Mouse (Mus musculus) midbrain, embryonic 11.5 days (tissue): ENCODE results near the gene Vmn2r105. TPM values are rescaled to one million over a fixed set of nuclear protein-coding genes. Genes with fewer than 3 reads are reported as not detected.

Experiments
- ATAC-seq: fragments of 200-750 bp; cut with Nextera tagmentation; 2 replicates; pipeline ENCODE4 v1.8.0; 2017; ENCODE audit warnings: moderate TSS enrichment, moderate library complexity; ENCODE audit not compliant: low FRiP score
- DNase-seq: peaks from one replicate; pipeline ENCODE4 v3.0.0; 2015; ENCODE audit warnings: low spot score; ENCODE audit errors: missing footprints
- H3K27ac ChIP-seq: fragments of 300-500 bp; sonication (generic); 2 replicates; pipeline ENCODE4 v1.5.1; 2014; ENCODE audit warnings: low read depth, low read length
- H3K27me3 ChIP-seq: fragments of 300-500 bp; sonication (generic); 2 replicates; pipeline ENCODE4 v1.6.1; 2014; ENCODE audit warnings: mild to moderate bottlenecking, low read length, moderate library complexity, mixed read lengths; ENCODE audit not compliant: control insufficient read depth, insufficient read depth
- H3K36me3 ChIP-seq: fragments of 300-500 bp; sonication (generic); 2 replicates; pipeline ENCODE4 v1.6.1; 2014; ENCODE audit warnings: mild to moderate bottlenecking, low read length, moderate library complexity, mixed read lengths; ENCODE audit not compliant: control insufficient read depth, insufficient read depth
- H3K4me1 ChIP-seq: fragments of 300-500 bp; sonication (generic); 2 replicates; pipeline ENCODE4 v1.6.1; 2014; ENCODE audit warnings: low read length; ENCODE audit not compliant: control insufficient read depth, insufficient read depth
- H3K4me2 ChIP-seq: fragments of 300-500 bp; sonication (generic); 2 replicates; pipeline ENCODE4 v1.6.1; 2014; ENCODE audit warnings: mild to moderate bottlenecking, moderate library complexity
- H3K4me3 ChIP-seq: fragments of 300-500 bp; sonication (generic); 2 replicates; pipeline ENCODE4 v1.5.1; 2014; ENCODE audit warnings: low read depth, low read length
- H3K9ac ChIP-seq: fragments of 300-500 bp; sonication (generic); 2 replicates; pipeline ENCODE4 v1.6.1; 2014; ENCODE audit warnings: low read length
- H3K9me3 ChIP-seq: fragments of 300-500 bp; sonication (generic); 2 replicates; pipeline ENCODE4 v1.6.1; 2016; ENCODE audit warnings: low read length; ENCODE audit not compliant: control insufficient read depth
- WGBS: fragments of 180-500 bp; shearing (Covaris S2); extraction: QIAGEN DNeasy Blood & Tissue Kit; methylation state at CpG from one replicate; pipeline ENCODE4 v1.1.7; 2014; 5-methylcytosine and 5-hydroxymethylcytosine counted together
- polyA plus RNA-seq: library from polyadenylated mRNA; unstranded; fragments of >200 nt; fragmentation: Nextera tagmentation; extraction: Ambion mirVana; gene quantifications from 2 replicates; pipeline ENCODE4 v1.2.1, GENCODE M21; 2014

Vmn2r105 gene
- polyA plus RNA-seq = not detected in 2 replicates

GRCm38 (mm10) chr17:20234952-20235351 lies at the start of gene Vmn2r105:
Gene Vmn2r105, minus strand, starts transcription at chr17:20235052.
- ATAC-seq (no peak), DNase-seq (no peak)
- Histone ChIP-seq H3K36me3 (no peaks in the 10 kb centered on the region), H3K9ac (no peak within 1 kb of the TSS), H3K27ac (no peak within 1 kb of the TSS), H3K9me3 (no peaks in the 10 kb centered on the region; the same call in 1 of the 2 replicates), H3K27me3 (no peaks in the 10 kb centered on the region), H3K4me1 (no peaks in the 10 kb centered on the region), H3K4me3 (no peak within 1 kb of the TSS), H3K4me2 (no peak within 1 kb of the TSS)
- 81% methylated on average over 2 of the region's 2 CpGs for WGBS

GRCm38 (mm10) chr17:20255522-20255921 lies 20.7 kb upstream of the Vmn2r105 start:
- H3K9ac ChIP-seq = no peak overlapping the region
- H3K4me2 ChIP-seq = no peak overlapping the region
- no peaks in the 10 kb centered on the region for H3K4me1 ChIP-seq
- DNase-seq = no peak
- no peak for ATAC-seq
- no peak overlapping the region for H3K27ac ChIP-seq
- WGBS = 75% methylated on average over 4 of the region's 4 CpGs
- H3K36me3 ChIP-seq = no peaks in the 10 kb centered on the region
- no peaks in the 10 kb centered on the region for H3K9me3 ChIP-seq
- no peaks in the 10 kb centered on the region for H3K27me3 ChIP-seq
- H3K4me3 ChIP-seq = no peak overlapping the region

- H3K4me1 ChIP-seq = no peaks in the 10 kb centered on the region
- ATAC-seq = no peak
Measured at GRCm38 (mm10) chr17:20182997-20183396, 51.9 kb downstream of the Vmn2r105 start, which contains the start of gene Fpr-rs6. Gene Fpr-rs6, minus strand, starts transcription at chr17:20183097.

More at GRCm38 (mm10) chr17:20182997-20183396, 51.9 kb downstream of the Vmn2r105 start, which contains the start of gene Fpr-rs6:
- no peak for DNase-seq
- H3K27ac ChIP-seq = no peak within 1 kb of the TSS
- no peaks in the 10 kb centered on the region for H3K36me3 ChIP-seq
- no peaks in the 10 kb centered on the region; the same call in 1 of the 2 replicates for H3K9me3 ChIP-seq
- no peaks in the 10 kb centered on the region for H3K27me3 ChIP-seq
- H3K9ac ChIP-seq = no peak within 1 kb of the TSS
- no peak within 1 kb of the TSS for H3K4me3 ChIP-seq
- no peak within 1 kb of the TSS for H3K4me2 ChIP-seq

Other genes with a start within 250 kb of the Vmn2r105 start
- gene Vmn2r104, start 186.7 kb downstream of the Vmn2r105 start, polyA plus RNA-seq = not detected in 2 replicates
- not detected in 2 replicates for gene Fpr-rs7, start 120.8 kb downstream of the Vmn2r105 start, polyA plus RNA-seq
- not detected in 2 replicates for gene Fpr-rs6, start 52.0 kb downstream of the Vmn2r105 start, polyA plus RNA-seq
- gene Vmn2r106, start 50.5 kb upstream of the Vmn2r105 start, polyA plus RNA-seq = not detected in 2 replicates
- gene Vmn2r107, start 110.2 kb upstream of the Vmn2r105 start, polyA plus RNA-seq = not detected in 2 replicates
- gene Vmn1r224, start 179.1 kb upstream of the Vmn2r105 start, polyA plus RNA-seq = not detected in 2 replicates
- not detected in 2 replicates for gene Vmn2r108, start 246.3 kb upstream of the Vmn2r105 start, polyA plus RNA-seq